Mouse (Mus musculus): ENCODE data around the gene Adgra1.

Gene Adgra1

DNA sequence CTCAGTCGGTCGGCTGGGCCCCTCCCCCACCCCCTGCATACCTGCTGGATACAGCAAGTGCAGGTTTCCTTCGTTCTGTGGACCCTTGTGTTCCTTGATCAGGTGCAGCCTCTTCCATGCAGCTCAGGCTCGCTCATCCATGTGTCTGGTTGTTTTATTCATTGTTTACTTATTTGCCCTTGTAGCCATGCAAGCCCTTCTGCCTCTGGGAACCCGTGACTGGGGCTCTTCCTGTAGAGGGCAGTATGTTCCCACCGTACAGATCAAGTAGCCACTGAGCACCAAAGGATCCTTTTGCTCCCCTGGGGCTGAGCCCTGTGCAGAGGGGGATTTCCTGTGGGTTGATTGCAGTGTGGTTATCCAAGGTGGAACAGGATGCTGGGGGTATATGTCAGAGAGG is 71.7 kb downstream of the Adgra1 start:
- DNase-seq (ENCODE audit: low spot score): peak; percentile 28

DNA sequence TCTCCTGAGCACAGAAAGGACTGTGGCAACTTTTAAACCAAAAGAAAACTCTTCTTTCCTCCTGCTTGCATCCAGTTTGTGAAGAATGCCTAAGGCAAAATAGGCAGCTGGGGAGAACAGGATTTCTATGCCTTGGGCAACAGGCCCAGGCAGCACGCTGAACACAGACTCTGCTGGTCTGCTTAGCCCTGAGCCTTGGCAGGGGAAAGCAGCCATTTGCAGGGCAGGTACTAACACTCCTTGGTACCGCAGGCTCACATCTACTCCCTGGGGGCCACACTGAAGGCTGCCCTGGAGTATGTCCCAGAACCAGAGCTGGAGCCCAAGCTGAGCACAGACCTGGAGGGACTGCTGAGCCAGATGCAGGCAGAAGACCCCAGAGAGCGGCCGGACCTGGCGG is 74.2 kb downstream of the Adgra1 start:
- DNase-seq (ENCODE audit: low spot score): no peak

GRCm38 (mm10) chr7:139909469-139909868 is 75.5 kb downstream of the Adgra1 start:
- no peak for DNase-seq (ENCODE audit: low spot score)

DNA sequence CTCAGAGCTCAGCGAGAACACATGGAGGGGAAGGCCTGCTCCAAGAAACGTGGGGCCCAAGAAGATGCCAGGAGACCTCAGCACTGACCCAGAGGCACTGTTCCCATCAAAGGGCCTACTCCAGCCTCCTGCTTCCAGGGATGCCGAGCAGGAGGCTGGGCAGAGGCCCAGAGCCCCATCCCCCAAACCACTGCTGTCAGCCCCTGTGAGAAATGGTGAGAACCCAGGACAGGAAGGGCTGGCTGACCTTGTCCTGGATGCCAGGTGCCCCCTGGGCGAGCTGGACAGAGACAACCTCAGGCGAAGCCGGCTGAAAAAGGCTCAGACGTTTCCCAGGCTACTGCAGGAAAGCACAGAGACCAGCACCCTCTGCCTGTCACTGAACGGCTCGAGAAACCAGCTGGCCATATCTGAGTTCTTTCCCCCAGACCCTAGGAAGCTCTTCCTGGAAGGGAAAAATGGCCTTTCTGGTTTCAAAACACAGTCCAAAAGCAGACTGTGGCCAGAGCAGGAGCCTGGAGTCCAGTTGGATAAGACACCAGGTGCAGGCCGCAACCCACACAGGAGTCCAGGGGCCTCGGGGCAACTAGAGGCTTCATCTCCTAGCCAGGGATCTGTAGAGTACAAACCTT is 76.3 kb downstream of the Adgra1 start:
- no peak for DNase-seq (ENCODE audit: low spot score)

GRCm38 (mm10) chr7:139914141-139915047 is 80.4 kb downstream of the Adgra1 start:
- DNase-seq (ENCODE audit: low spot score): no peak

DNA sequence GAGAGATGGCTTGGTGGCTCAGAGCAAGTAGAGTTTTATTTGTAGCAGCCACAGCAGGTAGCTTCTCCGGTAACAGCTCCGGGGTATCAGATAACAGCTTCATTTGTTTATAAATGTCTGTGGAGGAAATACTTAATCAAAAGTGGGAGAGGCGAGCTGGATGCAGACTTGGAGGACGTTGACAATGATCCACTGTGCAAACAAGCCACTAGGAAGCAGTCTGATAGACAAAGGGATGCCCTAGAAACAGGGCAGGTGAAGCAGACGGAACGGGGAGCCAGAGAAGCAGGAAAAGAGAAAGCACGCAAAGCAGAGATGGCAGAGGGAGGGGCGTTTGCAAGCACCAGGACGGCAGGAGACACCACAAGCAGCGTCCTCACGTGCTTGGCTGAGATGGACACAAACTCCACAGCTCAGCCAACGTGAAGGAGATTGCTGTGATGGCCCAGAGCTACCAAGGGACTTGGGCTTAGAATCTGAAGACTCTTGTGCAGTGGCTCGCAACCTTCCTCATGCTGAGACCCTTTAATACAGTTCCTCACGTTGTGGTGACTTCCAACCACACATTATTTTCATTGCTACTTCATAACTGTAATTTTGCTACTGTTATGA is 81.8 kb downstream of the Adgra1 start:
- no peak for DNase-seq (ENCODE audit: low spot score)

GRCm38 (mm10) chr7:139916345-139916744 is 82.4 kb downstream of the Adgra1 start:
- DNase-seq (ENCODE audit: low spot score): no peak

DNA sequence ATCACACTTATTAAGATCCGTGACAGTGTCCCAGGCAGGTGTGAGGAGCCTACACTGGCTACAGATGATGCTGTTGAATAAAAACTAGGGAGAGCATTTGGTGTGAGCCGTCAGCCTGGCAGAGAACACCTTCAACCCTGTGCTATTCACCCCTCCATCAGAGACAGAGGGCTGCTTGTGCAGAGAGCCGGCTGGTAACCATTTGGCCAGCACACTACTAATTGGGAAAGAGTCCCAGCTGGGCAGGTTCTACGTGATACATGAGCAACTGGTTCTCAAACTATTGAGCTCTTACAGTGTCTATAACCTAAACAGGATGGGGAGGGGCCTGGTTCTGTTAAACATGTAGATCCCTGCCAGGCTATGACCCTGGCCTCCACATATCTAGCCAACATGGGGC is 84.3 kb downstream of the Adgra1 start:
- no peak for DNase-seq (ENCODE audit: low spot score)
